Mouse (Mus musculus) CH12F3 (cell line): ENCODE results near the gene Tmem8.
"Not testable (repeated sequence)": the region's sequence is repeated elsewhere in the genome, so short reads cannot be mapped to it uniquely, and the experiment has no call there.

Source experiments
- in situ Hi-C: fragments of 300-500 bp; cut with MboI; formaldehyde crosslinking; loops from 2 replicates; pipeline ENCODE4 v1.14.3; 2020; ENCODE audit warnings: low sequenced_read_pairs

Tmem8 gene

DNA sequence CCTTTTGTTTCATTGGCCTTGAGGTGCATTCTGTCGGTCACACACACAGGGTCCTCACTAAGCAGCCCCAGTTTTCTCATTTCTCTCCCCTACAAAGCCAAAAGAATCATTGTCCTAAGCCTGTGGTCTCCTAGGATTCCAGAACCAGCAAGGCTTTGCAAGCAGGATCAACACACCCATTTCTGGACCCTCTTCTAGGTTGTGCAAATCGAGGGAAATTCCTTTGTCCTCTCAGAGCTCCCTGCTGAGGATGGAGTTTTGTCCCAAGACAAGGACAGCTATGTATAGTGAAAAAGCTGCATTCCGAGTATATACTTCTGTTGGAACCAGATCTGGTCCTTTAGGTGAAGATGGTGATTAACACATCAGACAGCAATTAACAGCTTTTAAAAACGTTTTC is 2.9 kb upstream of the Tmem8 start:
- in situ Hi-C loops = no loop called here

- in situ Hi-C loops = no loop called here
Measured at GRCm38 (mm10) chr17:26111024-26111423, 2.1 kb upstream of the Tmem8 start.

DNA sequence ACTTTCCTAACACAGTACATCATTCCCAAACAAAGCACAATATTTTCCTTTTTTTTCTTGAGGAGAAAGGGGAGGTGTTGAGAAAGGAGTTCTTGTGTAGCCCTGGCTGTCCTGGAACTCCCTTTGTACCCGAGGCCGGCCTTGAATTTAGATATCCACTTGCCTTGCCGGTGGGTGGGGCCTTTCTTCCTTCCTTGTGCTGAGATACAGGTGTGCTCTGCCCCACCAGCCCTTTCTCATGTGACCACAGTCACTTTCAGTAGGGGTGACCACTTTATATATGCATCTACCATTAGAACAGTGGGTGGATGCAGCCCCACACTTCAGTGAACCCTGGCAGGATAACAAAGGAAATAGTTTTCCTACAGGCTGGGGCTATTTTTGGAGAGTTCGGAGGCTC is 1.4 kb upstream of the Tmem8 start:
- in situ Hi-C loops = no loop called here

DNA sequence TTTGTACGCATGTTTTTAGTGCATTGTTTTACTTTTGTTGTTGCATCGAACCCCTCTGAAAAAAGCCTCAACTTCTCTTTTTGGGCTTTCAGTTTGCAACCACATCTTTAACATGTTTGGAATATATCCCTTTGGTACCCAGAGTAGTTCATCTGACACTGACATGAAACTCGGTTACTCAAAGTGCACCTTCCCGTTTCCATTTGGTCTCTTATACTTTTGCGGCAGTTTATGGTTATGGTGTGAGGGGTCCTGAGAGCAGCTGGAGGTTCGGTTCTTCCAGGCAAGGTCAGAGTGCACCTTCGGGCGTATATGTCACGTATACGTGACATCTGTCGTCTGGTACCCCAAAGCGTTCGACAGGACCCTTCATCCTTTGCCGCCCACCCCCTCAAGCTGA is 348 bp upstream of the Tmem8 start:
- in situ Hi-C loops = no loop called here

GRCm38 (mm10) chr17:26114061-26114460 is 962 bp downstream of the Tmem8 start:
- in situ Hi-C loops = no loop called here

- in situ Hi-C loops = not testable (repeated sequence)
Measured at GRCm38 (mm10) chr17:26114461-26114860, 1.4 kb downstream of the Tmem8 start.

DNA sequence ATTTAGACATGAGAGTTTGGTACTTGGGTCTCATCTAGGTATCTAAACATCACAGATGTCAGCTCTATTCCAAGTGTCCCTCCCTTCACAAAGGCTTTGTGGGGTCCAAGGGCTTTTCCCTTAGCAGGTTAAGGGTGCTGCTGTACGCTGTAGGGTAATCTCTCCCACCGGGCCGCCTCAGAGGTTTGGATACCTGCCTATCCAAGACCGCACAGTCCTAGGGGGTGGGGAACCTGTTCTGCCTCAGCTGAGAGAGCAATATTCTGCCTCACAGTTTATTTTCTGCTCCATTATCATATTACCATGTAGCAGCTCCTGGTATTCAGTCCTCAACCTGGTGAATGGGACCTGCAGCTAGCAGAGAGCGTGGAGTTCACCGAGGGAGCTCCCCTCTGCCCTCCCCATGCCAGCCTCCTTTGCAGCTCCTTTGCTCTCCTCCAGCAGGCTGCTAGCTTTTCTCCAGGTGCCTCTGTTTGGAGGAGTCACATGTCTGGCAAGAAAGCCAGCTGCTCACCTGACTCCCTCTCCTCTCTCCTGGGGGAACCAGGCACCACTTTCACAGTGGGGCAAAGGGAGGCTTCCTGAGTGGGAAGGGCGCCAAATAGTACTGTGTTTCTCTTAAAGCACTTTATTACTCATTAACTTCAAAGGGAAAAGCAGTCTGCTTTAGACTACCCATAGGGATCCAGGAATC is 2.3 kb downstream of the Tmem8 start:
- in situ Hi-C loops = no loop called here

DNA sequence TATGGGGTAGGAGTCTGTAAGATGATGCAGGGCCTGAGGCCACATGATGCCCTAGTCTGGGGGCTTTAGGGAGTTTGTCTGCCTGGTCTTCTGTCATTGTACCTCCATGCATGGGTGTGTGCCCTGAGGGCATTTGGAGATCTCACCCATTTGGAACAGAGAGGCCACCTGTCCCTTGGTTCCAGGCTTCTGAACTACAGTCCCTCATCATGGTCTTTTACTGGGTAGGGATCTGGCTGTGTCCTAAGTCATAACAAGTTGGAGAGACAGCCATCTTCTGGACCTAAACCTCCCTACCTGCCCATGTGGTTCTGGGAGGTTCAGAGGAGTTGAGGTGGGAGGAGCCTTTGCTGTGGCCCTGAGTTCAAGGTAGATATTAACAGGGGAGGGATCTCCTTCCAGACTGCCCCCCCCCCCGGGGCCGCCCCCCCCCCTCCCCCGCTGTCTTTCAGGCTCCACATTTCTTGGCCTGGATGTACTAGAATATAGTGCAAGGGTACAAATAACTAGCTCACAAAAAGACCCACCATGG is 2.9 kb downstream of the Tmem8 start:
- in situ Hi-C loops = no loop called here

DNA sequence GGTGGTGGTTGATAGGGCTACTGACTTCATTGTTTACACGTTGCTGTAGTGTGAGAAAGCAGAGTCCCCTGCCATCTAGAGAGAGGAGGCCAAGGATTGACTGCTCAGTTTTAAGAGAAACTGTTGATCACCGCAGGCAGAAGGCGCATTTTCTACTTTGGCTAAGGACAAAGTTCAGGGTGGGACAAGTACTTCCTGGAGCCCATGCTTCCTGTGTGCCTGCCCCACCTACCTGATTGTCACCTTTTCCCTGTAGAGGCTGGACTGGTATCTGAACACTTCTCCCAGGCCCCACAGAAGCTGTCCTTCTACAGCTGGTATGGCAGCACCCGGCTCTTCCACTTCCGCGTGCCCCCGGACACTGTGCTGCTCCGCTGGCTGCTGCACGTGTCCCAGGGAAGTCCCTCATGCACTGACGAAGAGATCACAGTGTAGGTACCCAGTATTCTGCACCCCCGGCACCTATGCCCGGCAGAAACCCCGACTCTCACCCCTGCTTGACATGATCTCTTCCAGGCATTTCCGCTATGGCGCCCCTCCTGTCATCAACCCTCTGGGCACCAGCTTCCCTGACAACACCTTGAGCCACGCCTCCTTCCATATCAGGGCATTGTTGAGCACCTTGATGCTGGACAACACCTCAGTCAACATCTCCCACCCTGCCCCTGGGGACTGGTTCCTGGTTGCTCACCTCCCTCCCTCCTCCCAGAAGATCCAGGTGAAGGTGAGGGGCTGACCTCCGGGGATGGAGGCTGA is 3.6 kb downstream of the Tmem8 start:
- in situ Hi-C loops = no loop called here

- in situ Hi-C loops = no loop called here
Measured at GRCm38 (mm10) chr17:26119766-26120710, 6.9 kb downstream of the Tmem8 start.

- in situ Hi-C loops = no loop called here
Measured at GRCm38 (mm10) chr17:26122431-26123140, 9.5 kb downstream of the Tmem8 start.

GRCm38 (mm10) chr17:26123267-26123684 is 10.2 kb downstream of the Tmem8 start, which contains the start of gene Mrpl28:
Gene Mrpl28 (plus strand): TSS chr17:26123500.
- in situ Hi-C loops = no loop called here

GRCm38 (mm10) chr17:26124560-26124959 is 11.5 kb downstream of the Tmem8 start:
- in situ Hi-C loops = no loop called here

DNA sequence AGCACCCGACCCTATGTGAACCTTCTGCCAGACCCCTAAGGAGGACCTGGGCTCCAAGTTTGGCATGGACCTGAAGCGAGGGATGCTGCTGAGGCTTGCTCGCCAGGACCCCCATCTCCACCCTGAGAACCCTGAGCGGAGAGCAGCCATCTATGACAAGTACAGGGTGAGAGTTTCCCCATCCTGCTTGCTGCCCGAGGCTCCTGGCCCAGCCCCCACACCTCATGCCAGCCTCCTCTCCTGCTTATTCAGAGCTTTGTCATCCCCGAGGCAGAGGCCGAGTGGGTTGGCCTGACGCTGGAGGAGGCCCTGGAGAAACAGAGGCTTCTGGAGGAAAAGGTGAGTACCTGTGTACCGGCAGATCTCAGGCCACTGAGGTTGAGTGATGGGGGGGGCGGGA is 12.1 kb downstream of the Tmem8 start:
- in situ Hi-C loops = no loop called here

GRCm38 (mm10) chr17:26131062-26131732 is 18.1 kb downstream of the Tmem8 start:
- in situ Hi-C loops = no loop called here

DNA sequence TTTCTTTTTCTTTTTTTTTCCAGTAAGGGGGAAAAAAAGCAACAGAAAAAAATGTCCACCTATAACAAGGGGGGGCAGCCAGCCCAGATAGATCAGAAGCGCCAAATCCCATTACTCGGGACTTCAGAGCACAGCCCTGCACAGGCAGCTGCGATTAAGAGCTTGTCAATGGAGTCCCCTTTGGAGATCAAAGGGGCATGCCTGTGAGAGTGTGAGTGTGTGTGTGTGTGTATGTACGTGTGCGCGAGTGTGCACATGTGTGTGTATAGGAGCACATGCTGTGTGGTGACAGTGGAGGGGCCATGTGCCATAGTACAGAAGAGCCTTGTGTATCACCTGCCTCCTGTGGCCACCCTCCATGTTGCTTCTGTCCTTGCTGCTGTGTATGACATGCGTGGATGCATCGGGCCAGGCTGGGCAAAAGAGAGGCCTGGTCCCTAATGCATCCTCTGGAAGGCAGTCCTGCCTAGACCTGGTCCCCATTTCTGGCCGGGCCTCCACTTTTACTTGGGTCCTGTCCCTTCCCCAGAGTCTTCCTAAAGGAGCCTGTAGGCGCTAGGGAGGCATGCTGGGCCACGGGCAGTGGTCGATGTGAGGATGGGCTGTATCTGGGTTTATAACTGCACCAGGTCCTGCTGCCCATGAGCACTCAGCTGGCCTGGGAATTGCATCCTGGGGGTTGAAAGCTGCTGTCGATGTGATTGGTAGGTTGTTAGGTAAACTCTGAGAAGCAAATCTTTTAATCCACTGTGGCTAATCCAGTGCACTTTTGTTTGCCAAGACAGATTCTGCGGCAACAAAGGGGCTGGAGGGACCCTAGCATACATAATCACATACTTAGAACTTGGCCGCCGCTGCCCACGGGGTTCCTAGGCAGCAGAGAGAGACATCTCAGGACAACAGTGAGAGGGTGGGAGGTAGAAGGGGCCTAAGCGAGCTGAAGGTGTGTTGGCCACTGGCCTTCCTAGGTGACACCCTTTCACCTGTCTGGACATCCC is 19.1 kb downstream of the Tmem8 start:
- in situ Hi-C loops = no loop called here

- in situ Hi-C loops = no loop called here
Measured at GRCm38 (mm10) chr17:26137106-26137750, 24.1 kb downstream of the Tmem8 start.

DNA sequence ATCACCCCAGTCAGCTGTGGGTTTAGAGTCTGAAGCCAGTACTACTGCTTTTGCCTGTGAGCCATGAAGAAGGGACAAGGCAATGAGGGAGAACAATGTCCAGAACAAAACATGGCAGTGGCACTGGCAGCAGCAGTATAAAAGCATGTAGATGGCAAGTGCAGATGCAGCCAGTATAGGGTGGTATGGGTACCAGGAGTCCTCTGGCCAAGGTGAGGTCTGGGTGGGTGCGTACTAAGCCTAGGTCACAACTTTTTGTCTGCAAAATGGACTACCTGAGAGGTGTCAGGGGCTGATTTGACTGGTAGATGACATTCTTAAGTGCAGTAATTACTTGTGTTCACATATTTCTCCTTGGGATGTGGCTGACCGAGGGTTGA is 24.6 kb downstream of the Tmem8 start:
- in situ Hi-C loops = no loop called here
